Mouse (Mus musculus): ENCODE results near the gene Matn4. TPM values are rescaled to one million over a fixed set of nuclear protein-coding genes. Genes with fewer than 3 reads are reported as not detected.

The Matn4 gene
- total RNA-seq, 2 experiments from 2014 or later: 0.42 to 0.52 TPM

- no peak for DNase-seq (ENCODE audit: low spot score)
- intact Hi-C loops (cut with DNase I): no loop called here
Observed at GRCm38 (mm10) chr2:164436961-164437360, 32.0 kb upstream of the Matn4 start.

GRCm38 (mm10) chr2:164436215-164436913 lies 31.4 kb upstream of the Matn4 start:
- DNase-seq (ENCODE audit: low spot score): no peak
- intact Hi-C loops (cut with DNase I): no loop called here

- intact Hi-C loops (cut with DNase I): no loop called here
- no peak for DNase-seq (ENCODE audit: low spot score)
Observed at GRCm38 (mm10) chr2:164435216-164436090, 30.5 kb upstream of the Matn4 start.

- no peak for DNase-seq (ENCODE audit: low spot score)
- intact Hi-C loops (cut with DNase I): no loop called here
Observed at GRCm38 (mm10) chr2:164434681-164435080, 29.7 kb upstream of the Matn4 start.

GRCm38 (mm10) chr2:164433278-164433895 lies 28.4 kb upstream of the Matn4 start:
- intact Hi-C loops (cut with DNase I): no loop called here
- no peak for DNase-seq (ENCODE audit: low spot score)

GRCm38 (mm10) chr2:164432541-164433191 lies 27.7 kb upstream of the Matn4 start:
- intact Hi-C loops (cut with DNase I): no loop called here
- peak; percentile 38 for DNase-seq (ENCODE audit: low spot score)

GRCm38 (mm10) chr2:164431676-164432465 lies 26.9 kb upstream of the Matn4 start:
- DNase-seq (ENCODE audit: low spot score): peak; percentile 22
- intact Hi-C loops (cut with DNase I): no loop called here

- DNase-seq (ENCODE audit: low spot score): no peak
- intact Hi-C loops (cut with DNase I): no loop called here
Observed at GRCm38 (mm10) chr2:164430697-164431096, 25.7 kb upstream of the Matn4 start.

- intact Hi-C loops (cut with DNase I): no loop called here
Observed at GRCm38 (mm10) chr2:164429881-164430615, 25.1 kb upstream of the Matn4 start.

GRCm38 (mm10) chr2:164428451-164428850 lies 23.5 kb upstream of the Matn4 start:
- intact Hi-C loops (cut with DNase I): no loop called here
- DNase-seq (ENCODE audit: low spot score): no peak

More at GRCm38 (mm10) chr2:164429881-164430615, 25.1 kb upstream of the Matn4 start:
- DNase-seq (ENCODE audit: low spot score): no peak

- no peak for DNase-seq (ENCODE audit: low spot score)
- intact Hi-C loops (cut with DNase I): no loop called here
Observed at GRCm38 (mm10) chr2:164426952-164427351, 22.0 kb upstream of the Matn4 start.

- intact Hi-C loops (cut with DNase I): no loop called here
- DNase-seq (ENCODE audit: low spot score): no peak
Observed at GRCm38 (mm10) chr2:164426121-164426520, 21.2 kb upstream of the Matn4 start.

GRCm38 (mm10) chr2:164425401-164425800 lies 20.4 kb upstream of the Matn4 start:
- intact Hi-C loops (cut with DNase I): no loop called here
- DNase-seq (ENCODE audit: low spot score): no peak

- no peak for DNase-seq (ENCODE audit: low spot score)
- intact Hi-C loops (cut with DNase I): no loop called here
Observed at GRCm38 (mm10) chr2:164424406-164424805, 19.4 kb upstream of the Matn4 start.

- intact Hi-C loops (cut with DNase I): no loop called here
- no peak for DNase-seq (ENCODE audit: low spot score)
Observed at GRCm38 (mm10) chr2:164423464-164423863, 18.5 kb upstream of the Matn4 start.

GRCm38 (mm10) chr2:164422675-164423393 lies 17.9 kb upstream of the Matn4 start:
- intact Hi-C loops (cut with DNase I): no loop called here

GRCm38 (mm10) chr2:164421979-164422378 lies 17.0 kb upstream of the Matn4 start:
- intact Hi-C loops (cut with DNase I): no loop called here
- no peak for DNase-seq (ENCODE audit: low spot score)

More at GRCm38 (mm10) chr2:164422675-164423393, 17.9 kb upstream of the Matn4 start:
- no peak for DNase-seq (ENCODE audit: low spot score)

GRCm38 (mm10) chr2:164421306-164421705 lies 16.3 kb upstream of the Matn4 start:
- no peak for DNase-seq (ENCODE audit: low spot score)
- intact Hi-C loops (cut with DNase I): no loop called here
